Mouse (Mus musculus) left cerebral cortex, postnatal 10 days (tissue): ENCODE measurements at regions not wholly inside any gene's neighbourhood (a gene's known extent, or its start where the extent isn't known, plus 50 kb on each side); places are given as distances from the start of the nearest gene placed in this dataset.

Experiments
- DNase-seq, 2 experiments: peaks; one replicate each; pipeline ENCODE4 v3.0.0; 2021 to 2022; ENCODE audit warnings: low spot score in 2 of 2, mixed read lengths in 1 of 2; ENCODE audit errors: extremely low spot score in 1 of 2
- intact Hi-C: fragments of 180-260 bp; cut with DNase I; formaldehyde crosslinking; loops from one replicate; pipeline ENCODE4 v1.15.1; 2025

DNA sequence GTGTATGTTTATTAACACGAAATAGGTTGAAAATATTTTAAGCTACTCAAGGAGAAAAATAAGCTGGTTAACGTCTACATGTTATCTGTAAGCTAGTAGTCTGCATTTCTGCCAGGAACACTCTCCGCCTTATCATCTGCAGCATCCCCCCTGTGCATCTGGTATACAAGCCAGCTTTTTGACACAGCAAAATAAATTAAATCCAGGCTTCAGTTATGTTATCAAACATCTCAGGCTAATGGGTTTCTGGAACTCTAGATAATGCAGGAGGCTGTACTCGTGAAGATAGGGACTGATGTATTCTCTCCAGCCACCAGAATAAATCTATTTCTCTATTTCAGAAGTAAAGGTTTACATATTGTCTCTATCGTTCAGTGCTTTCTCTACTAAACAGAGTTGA is 1138.5 kb downstream of the Basp1 start:
- DNase-seq, result no peak
- intact Hi-C loops, result no loop called here

DNA sequence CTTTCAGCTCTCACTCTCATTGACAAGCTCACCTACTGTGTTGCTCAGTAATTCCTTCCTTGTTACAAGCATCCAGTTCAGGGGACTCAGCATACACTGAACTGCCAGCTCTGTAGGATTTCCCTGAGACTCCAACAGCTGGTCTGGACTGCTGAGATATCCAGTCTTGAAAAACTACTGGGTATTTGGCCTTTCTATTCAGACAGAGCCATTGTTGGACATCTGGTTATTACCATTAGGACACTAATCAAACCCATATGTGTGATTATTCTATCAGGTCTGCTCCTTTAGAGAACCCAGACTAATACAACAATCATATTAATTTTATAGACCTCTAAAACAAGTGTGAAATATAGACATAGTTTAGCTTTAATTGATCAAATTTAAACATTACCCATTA is 1146.2 kb downstream of the Basp1 start:
- DNase-seq, result no peak

More for the DNA sequence above, 1146.2 kb downstream of the Basp1 start:
- intact Hi-C loops, result no loop called here
